Mouse (Mus musculus): ENCODE results near the gene Lgmn.

The Lgmn gene

GRCm38 (mm10) chr12:102390042-102390441 lies 49.6 kb downstream of the Lgmn start:
- no peak for DNase-seq (ENCODE audit: low spot score)

DNA sequence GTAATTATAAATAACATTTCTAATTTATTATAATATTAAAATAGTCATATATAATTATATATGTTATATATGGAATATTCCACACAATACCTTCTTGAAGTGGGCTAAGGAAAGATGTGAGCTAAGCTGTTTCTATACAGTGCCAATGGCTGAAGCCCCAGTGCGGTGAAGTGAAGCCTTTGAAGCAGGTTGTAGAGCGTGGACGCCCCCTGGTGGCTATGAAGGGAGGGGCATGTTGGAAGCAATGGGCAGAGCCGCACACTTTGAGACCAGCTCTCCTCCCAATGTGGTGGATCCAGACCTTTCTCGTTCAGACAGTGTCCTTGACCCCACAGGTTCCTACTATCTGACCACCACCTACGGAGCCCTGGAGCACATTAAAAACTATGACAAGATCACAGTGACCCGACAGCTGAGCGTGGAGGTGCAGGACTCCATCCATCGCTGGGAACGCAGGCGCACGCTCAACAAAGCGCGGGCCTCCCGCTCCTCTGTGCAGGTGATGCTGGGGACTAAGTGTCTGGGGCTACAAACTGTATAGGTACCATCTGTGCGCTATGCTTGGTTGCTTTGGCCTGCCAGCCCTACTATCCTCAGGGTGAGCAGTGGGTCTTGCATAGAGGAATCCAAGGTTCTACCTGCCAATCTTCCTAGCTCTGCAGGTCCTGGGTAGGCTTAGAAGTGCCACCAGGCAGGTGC lies 52.2 kb downstream of the Lgmn start:
- peak; percentile 91 for DNase-seq (ENCODE audit: low spot score)

DNA sequence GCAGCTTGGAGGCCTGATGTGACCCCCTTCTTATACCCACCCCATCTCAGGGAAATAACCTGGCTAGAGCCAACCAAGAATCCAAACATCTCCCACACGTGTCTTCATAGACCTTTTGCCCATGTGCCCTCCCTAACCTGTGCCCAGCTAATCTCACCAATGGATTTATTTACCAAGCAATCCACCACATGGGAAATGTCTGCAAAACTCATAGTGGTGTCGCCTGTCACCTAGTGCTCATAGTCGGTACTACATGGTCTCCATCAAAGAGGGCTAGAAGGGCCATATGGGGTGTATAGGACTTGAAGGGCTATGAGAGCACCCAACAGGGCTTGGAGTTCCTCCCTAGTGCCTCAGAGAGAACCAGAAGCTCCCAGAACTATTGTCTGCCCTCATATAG lies 54.8 kb downstream of the Lgmn start:
- peak; percentile 65 for DNase-seq (ENCODE audit: low spot score)

GRCm38 (mm10) chr12:102383288-102383687 lies 56.3 kb downstream of the Lgmn start:
- no peak for DNase-seq (ENCODE audit: low spot score)

DNA sequence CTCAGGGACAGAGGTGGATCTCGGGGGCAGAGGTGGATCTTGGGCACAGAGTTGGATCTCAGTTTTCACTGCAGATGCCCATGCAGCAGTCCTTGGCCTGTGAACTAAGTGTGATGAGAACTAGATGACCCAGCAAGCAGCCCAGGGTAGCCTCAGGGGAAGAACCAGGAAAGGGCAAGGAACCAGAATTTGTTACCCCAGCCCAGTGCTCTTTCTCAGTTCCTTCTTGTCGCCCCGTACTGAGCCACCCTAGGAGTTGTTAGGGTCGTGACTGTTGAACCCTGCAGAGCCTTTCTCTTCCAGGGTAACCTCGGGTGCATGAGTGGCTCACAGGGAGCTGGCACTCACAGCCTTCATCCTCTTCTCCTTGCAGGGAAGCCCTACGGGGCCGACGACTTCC lies 57.4 kb downstream of the Lgmn start:
- DNase-seq (ENCODE audit: low spot score) = no peak

GRCm38 (mm10) chr12:102372322-102372721 lies 67.3 kb downstream of the Lgmn start:
- no peak for DNase-seq (ENCODE audit: low spot score)

GRCm38 (mm10) chr12:102370931-102371500 lies 68.6 kb downstream of the Lgmn start:
- no peak for DNase-seq (ENCODE audit: low spot score)

DNA sequence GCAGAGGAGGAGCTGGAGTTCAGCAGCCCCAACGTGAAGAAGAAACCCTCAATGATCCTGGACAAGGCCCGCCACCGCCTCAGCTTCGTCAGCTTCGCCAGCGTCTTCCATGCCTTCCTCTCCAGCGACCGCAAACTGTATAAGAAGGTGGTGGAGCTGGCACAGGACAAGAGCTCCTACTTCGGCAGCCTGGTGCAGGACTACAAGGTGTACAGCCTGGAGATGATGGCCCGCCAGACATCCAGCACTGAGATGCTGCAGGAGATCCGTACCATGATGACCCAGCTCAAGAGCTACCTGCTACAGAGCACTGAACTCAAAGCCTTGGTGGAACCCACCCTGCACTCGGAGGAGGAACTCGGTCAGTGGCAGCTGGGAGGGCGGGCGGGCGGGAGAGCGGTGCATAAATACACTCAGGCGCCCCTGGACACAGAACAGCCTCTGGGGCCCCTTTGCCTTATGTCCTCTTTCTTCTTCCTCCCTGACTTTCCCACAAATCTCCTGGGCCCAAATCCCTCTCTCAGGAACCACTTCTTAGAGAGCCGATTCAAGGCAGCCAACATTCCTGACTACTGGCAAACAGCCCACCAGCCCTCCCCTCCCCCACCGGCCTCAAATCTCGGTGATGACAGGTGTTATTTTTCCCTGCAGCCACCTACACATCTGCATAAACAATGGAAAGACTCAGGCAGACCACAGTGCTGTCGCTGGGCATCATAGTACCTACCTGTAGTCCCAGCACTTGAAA lies 70.0 kb downstream of the Lgmn start:
- DNase-seq (ENCODE audit: low spot score) = peak; percentile 58

- DNase-seq (ENCODE audit: low spot score) = peak; percentile 56
These were observed 71.1 kb downstream of the Lgmn start for GRCm38 (mm10) chr12:102368556-102368955.

DNA sequence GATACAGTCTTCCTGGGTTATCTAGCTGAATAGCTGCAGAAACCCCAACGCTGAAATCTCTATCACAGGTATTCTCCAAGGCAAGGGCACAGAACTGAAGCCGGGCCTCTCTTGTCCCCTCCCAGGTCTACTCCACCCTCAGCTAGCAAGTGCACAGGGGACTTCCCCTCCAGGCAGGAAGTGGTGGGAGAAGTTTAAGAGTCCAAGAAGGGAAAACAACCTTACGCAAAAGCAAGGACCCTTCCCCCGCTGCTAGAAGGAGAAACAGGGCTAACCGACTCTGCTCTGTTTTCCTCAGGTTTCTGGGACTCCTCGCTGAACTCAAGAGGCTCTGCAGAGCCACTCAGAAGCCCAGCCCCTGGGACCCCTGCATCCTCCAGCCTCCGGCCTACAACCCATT lies 71.5 kb downstream of the Lgmn start:
- no peak for DNase-seq (ENCODE audit: low spot score)

- DNase-seq (ENCODE audit: low spot score) = no peak
These were observed 72.5 kb downstream of the Lgmn start for GRCm38 (mm10) chr12:102367075-102367474.

- DNase-seq (ENCODE audit: low spot score) = no peak
These were observed 73.3 kb downstream of the Lgmn start for GRCm38 (mm10) chr12:102366126-102366816.

- no peak for DNase-seq (ENCODE audit: low spot score)
These were observed 74.6 kb downstream of the Lgmn start for GRCm38 (mm10) chr12:102365016-102365415.

DNA sequence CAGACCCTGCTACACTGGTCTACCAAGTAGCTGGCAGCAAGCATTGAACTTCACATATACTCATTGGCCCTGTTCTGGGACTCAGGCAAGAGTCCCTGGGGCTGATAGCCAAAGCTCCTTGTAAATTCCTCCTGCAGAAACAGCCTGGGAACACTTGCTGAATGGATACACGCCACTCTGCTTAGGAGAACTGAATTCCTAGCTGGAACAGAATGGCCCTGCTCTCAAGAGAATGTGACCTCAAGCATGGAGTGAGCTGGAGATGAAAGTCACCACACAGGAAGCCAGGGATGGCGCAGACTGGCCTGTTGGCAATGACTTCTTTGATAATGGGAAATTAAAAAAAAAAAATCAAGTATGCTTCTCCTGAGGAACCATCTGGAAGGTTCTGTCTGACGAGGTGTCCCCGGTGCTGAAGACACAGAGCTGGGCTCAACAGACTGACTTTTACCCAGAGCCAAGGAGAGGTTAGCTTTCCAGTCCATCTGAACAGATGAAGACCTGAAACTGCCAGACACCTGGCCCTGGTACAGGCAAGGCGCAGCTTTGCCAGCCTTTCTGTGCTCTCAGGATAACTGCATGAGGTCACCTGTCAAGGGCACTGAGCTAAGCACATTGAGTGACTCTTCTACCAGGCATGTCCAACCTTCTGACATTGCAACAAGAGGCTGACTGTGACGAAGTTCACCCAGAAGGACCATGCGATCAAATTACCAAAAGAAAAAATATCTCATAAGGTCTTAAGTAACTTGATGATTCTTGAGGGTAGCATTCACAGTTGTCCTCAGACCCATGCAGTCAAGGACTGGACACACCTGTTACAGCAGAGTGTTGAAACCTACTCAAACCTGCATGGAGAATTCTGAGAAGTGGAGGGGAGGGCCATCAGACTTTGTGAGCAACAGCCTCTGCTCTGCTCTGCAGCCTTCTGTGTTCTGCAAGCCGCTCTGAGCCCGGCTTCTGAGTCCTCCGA lies 78.1 kb downstream of the Lgmn start:
- no peak for DNase-seq (ENCODE audit: low spot score)

DNA sequence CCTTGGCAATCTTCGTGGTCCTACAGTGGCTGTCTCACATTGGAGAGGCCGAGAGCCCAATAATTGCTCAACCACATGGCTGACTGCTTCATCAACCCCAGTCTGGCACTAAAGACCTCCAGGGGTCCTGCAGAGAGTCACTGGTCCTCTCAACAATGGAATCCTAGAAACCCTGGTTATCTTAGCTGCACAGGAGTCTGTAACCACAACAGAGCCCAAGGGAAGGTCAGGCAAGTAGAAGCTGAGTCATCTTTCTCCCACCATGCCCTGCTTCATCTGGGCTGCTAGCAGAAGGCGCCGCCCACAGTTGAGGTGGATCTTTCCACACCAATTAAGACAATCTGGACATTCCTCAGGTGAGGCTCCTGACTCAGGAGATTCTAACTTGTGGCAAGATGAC lies 80.2 kb downstream of the Lgmn start:
- no peak for DNase-seq (ENCODE audit: low spot score)

DNA sequence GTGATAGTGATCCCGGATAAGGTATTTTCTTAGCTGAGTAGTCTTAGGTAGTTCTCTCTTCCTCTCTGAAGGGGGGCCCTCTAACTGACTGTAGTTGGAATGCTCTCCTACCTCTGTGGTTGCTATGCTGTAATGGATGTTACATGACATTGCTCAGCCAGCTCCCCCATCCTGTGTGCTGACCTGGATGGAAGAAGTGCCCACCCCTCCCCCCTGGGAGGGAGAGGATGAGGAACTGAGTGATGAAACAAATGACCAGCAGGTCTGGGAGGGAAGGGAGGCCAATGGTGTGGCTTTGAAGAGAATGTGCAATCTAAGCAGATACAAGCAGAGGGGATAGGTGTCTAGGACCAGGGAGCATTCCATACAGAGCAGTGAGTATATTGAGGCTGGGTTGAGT lies 82.8 kb downstream of the Lgmn start:
- DNase-seq (ENCODE audit: low spot score) = no peak

GRCm38 (mm10) chr12:102355784-102356183 lies 83.8 kb downstream of the Lgmn start:
- DNase-seq (ENCODE audit: low spot score) = no peak

DNA sequence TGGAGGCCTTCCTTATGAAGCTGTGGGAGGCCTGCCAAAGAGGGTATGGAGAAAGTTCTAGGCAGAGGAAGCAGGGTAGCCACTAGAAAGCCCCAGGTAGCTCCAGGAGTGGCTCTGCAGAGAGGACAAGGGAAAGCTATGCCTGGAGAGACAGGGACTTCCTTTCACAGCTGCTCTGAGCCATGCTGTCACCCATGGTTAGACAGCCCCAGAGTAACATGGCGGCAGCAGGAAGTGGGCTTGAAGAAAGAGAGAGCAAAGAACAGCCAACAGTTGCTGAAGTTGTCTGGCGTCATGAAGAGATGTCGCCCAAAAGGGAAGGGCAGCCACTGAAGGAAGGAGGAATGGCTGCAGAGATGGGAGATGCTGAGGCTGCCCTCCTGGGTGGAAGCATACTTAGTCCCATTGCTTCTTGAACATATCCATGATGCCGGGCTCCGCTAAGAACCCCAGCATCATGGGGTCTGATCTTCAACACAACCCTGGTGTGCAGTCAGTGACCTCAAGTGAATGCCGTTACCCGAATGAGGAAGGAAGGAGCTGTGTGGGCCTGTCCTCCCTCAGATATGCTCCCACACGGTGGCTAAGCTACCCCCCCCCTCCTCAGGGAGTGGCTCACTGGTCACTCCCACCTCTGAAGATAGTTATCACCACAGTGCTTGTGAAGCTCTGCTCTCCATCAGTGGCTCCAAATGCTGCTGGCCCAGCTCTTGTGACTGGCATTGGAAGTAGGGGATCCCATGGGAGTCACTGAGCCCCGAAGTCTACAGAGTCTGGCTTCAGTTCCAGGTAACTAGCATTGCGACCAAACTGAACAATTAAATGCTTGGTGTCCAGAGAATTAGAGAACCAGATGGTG lies 85.3 kb downstream of the Lgmn start:
- DNase-seq (ENCODE audit: low spot score) = no peak

GRCm38 (mm10) chr12:102350997-102351396 lies 88.6 kb downstream of the Lgmn start:
- DNase-seq (ENCODE audit: low spot score) = no peak

DNA sequence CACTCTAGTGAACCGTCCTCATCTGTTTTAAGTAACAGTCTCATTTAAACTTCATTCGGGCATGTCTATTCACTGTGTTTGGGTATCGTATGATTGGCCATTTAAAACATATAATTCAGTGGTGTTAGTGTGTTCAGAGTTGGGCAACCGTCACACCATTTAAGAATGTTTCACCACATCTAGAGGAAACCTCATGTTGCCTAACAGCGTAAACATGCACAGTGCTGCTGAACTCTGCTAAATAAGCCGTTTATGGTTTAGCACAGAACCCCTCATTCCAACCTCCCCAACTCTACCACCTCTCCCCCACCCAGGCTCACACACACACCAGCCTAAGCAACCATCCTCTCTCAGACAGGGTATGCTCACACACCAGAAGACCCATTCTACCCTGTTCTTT lies 91.2 kb downstream of the Lgmn start:
- no peak for DNase-seq (ENCODE audit: low spot score)

GRCm38 (mm10) chr12:102346507-102346906 lies 93.1 kb downstream of the Lgmn start:
- peak; percentile 71 for DNase-seq (ENCODE audit: low spot score)
